Mouse (Mus musculus): ENCODE measurements at regions not wholly inside any gene's neighbourhood (a gene's known extent, or its start where the extent isn't known, plus 50 kb on each side); places are given as distances from the start of the nearest gene placed in this dataset.
"Not testable (repeated sequence)": the region's sequence is repeated elsewhere in the genome, so short reads cannot be mapped to it uniquely, and the experiment has no call there.

- no peak for DNase-seq (ENCODE audit: low spot score)
Observed at GRCm38 (mm10) chr1:137221087-137222057, 261.1 kb upstream of the Nr5a2 start.

DNA sequence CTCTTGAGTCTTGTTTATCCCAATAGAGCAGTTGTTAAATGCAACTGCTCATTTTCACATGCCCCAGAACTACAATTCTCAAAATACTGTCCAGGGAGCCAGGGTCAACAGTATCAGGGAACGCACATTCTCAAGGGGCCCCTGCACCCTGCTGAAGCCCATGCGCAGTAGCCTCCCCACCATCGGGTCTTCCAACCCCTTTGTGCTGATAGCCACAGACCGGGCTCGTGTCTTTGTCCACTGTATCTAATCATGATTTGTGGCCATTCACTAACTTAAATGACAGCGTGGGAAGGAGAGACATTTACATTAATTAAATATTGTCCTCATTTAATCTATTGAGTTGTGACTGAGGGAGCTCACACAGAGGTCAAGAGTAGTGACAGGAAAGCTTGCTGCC, 260.0 kb upstream of the Nr5a2 start:
- no peak for DNase-seq (ENCODE audit: low spot score)

- no peak for DNase-seq (ENCODE audit: low spot score)
Observed at GRCm38 (mm10) chr1:137218611-137219010, 258.4 kb upstream of the Nr5a2 start.

GRCm38 (mm10) chr1:137218096-137218495, 257.8 kb upstream of the Nr5a2 start:
- DNase-seq (ENCODE audit: low spot score): no peak

DNA sequence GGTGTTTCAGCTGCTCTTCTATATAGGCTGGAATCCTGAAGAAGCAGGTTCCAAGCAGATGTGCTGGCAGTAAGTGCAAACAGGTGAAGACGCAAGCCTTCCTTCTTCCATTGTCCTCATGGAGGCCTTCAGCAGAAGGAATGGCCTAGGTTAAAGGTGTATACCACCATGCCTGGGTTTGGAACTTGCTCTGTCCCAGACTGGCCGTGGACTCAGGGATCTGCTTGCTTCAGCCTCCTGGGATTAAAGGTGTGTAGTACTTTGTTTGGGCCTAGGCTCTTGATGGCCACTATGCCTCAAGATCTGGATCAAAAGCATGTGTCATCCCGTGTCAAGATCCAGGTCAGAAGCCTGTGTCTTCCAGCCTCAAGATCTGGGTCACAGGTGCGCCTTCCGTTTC, 257.0 kb upstream of the Nr5a2 start:
- no peak for DNase-seq (ENCODE audit: low spot score)

DNA sequence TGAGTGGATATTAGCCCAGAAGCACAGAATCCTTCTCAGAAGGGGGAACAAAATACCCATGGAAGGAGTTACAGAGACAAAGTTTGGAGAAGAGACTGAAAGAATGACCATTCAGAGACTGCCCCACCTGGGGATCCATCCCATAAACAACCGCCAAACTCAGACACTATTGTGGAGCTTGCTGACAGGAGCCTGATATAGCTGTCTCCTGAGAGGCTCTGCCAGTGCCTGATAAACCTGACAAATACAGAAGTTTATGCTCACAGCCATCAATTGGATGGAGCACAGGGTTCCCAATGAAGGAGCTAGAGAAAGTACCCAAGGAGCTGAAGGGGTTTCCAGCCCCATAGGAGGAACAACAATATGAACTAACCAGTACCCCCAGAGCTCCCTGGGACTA, 254.1 kb upstream of the Nr5a2 start:
- DNase-seq (ENCODE audit: low spot score): not testable (repeated sequence)

GRCm38 (mm10) chr1:137213717-137214116, 253.5 kb upstream of the Nr5a2 start:
- no peak for DNase-seq (ENCODE audit: low spot score)

- DNase-seq (ENCODE audit: low spot score): no peak
Observed at GRCm38 (mm10) chr1:137212856-137213255, 252.6 kb upstream of the Nr5a2 start.

- DNase-seq (ENCODE audit: low spot score): no peak
Observed at GRCm38 (mm10) chr1:137204371-137204770, 244.1 kb upstream of the Nr5a2 start.

DNA sequence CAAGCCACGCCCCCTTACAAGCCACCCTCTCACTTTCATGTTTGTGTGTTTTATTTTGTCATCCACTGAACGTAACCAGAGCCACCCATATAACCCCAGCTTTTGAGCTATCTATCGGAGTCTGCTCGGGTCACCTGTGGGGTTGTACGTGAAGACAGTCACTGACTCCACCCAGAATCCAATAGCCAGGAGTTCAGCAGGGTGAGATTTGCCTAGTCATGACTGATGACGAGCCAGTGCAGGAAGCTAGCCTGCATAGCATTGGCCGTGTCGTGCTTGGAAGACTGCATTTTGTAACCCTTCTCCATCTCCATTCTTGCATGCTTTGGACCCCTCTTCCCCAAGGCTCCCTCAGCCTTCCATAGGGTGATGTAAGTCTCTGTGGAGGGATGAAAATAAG, 243.3 kb upstream of the Nr5a2 start:
- DNase-seq (ENCODE audit: low spot score): no peak

DNA sequence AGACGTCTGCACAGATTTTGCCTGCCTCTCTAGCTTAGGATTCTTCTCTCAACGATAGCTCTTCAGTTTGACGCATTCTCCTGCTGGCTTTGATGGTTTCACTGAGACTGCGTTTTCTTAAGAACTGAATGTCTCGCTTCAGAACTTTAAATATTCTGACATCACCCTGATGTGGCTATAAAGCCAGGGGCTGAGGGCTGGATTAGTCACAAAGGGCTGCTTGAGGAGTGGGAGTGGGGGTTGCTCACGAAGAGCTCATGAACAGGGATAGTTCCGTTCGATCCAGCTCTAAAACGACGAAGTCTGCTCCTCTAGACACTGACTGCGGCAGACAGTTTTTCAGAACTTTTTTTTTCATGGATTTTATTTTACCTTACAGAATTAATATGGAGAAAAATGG, 240.7 kb upstream of the Nr5a2 start:
- DNase-seq (ENCODE audit: low spot score): no peak

DNA sequence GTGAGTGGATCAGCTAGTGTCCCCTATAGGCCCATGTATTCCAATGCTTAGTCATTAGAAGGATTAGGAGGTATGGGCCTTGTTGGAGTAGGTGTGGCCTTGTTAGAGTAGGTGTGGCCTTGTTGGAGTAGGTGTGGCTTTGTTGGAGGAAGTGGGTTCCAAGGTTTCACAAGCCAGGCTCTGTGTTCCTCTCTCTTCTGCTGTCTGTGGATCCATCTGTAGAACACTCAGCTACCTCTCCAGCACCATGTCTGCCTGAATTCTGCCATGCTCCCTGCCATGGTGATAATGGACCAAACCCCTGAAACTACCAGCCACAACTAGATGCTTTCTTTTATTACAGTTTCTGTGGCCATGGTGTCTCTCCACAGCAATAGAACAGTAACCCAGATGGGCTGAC, 235.7 kb upstream of the Nr5a2 start:
- DNase-seq (ENCODE audit: low spot score): no peak

- no peak for DNase-seq (ENCODE audit: low spot score)
Observed at GRCm38 (mm10) chr1:137195065-137195620, 234.9 kb upstream of the Nr5a2 start.

GRCm38 (mm10) chr1:137178231-137178630, 218.0 kb upstream of the Nr5a2 start:
- DNase-seq (ENCODE audit: low spot score): no peak

- DNase-seq (ENCODE audit: low spot score): no peak
Observed at GRCm38 (mm10) chr1:137176696-137177095, 216.4 kb upstream of the Nr5a2 start.

GRCm38 (mm10) chr1:137174081-137174480, 213.8 kb upstream of the Nr5a2 start:
- DNase-seq (ENCODE audit: low spot score): no peak

DNA sequence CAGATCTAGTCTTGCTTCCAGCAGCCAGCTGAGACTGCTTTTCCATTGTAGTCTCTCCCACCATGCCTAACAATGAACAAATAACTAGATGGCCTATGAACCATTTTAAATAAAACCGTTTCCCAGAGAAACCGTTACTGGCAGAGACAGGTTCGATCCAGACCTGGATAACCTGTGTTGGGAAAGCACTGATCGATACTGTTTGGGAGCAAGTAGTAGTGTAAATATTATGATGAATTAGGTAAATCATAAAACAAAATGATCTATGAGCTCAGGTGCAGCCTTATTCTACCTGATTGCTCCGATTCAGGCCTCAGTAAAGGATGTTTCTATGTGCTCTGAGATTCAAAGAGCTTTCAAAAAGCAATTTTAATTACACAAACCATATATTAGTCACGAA, 211.9 kb upstream of the Nr5a2 start:
- no peak for DNase-seq (ENCODE audit: low spot score)

DNA sequence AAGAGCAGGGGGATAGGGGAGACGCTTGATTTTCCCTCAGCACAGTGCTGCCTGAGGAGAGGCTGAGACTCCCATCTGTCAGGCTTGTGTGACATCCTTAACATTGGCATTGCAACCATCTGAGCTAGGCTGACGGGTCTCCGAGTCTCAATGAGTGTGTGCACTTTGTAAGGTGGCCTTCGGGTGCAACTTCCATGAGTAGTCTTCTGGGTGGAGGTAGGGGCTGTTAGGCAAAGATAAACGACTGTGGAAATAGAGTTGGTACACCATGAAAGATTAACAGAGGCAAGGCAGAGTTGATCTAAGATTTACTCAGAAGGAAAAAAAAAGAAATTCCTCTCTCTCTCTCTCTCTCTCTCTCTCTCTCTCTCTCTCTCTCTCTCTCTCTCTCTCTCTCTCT, 211.2 kb upstream of the Nr5a2 start:
- DNase-seq (ENCODE audit: low spot score): no peak

GRCm38 (mm10) chr1:137147891-137148290, 187.6 kb upstream of the Nr5a2 start:
- no peak for DNase-seq (ENCODE audit: low spot score)

GRCm38 (mm10) chr1:137141879-137142570, 181.8 kb upstream of the Nr5a2 start:
- DNase-seq (ENCODE audit: low spot score): no peak

DNA sequence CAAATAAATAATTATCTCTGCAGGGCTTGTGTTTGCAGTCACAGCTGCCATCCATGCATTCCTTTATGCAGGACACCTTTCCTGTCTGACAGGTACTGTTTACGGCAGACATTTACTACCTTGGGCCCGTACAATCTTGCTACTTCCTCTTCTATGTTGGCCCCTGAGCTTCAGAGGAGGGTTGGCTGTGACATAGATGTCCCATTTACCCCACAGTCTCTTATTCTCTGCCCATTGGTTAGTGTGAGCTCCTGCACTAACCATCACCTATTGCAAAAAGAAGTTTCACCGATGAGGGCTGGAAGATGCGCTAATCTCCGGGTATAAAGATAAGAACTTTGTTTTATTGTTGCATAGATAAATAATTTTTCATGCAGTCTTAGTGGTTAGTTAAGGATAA, 181.1 kb upstream of the Nr5a2 start:
- DNase-seq (ENCODE audit: low spot score): no peak

GRCm38 (mm10) chr1:137136156-137136555, 175.9 kb upstream of the Nr5a2 start:
- no peak for DNase-seq (ENCODE audit: low spot score)

GRCm38 (mm10) chr1:137133734-137134133, 173.5 kb upstream of the Nr5a2 start:
- no peak for DNase-seq (ENCODE audit: low spot score)
